In genomic region chr7:44821666-44822448, GRCm38 (mm10) we compare ENCODE assay signal across 9 mouse cellular contexts. TPM values are rescaled to one million over a fixed set of nuclear protein-coding genes. Genes with fewer than 3 reads are reported as not detected.
DNase-seq lines count a peak whose midpoint lies in the region; ATAC-seq and TF ChIP-seq lines count a peak whose summit lies in the region.
"Had no signal": no experiment of that assay in that cellular context is flagged by ENCODE, and none has a peak within 500 bp of the region (broad histone marks: within the 10 kb centered on the region; RNA-seq: fewer than 3 reads in every experiment).

No protein-coding gene starts in this region.

- H3K9ac ChIP-seq in lung, postnatal 0 days (replicated peaks; ENCODE audit: low read depth), result no peak overlapping the region
- peak overlapping the region; percentile 43; the same call in 1 of the 2 replicates for H3K9ac ChIP-seq in ES-Bruce4 (ENCODE audit: low read depth, poor library complexity, severe bottlenecking)
- H3K9ac ChIP-seq in liver, embryonic 11.5 days (ENCODE audit: low read depth, low read length), result no peak overlapping the region

- H3K36me3 ChIP-seq in lung, postnatal 0 days (ENCODE audit: insufficient read depth, low read length), result no peaks in the 10 kb centered on the region
- H3K36me3 ChIP-seq in ES-Bruce4 (ENCODE audit: control insufficient read depth, insufficient read depth, low read length, poor library complexity, severe bottlenecking), result peaks cover 38% of the 10 kb centered on the region
- H3K36me3 ChIP-seq in liver, embryonic 11.5 days (ENCODE audit: control insufficient read depth, insufficient read depth, low read length), result peaks cover 20% of the 10 kb centered on the region

- no peak overlapping the region for H3K4me3 ChIP-seq in lung, postnatal 0 days (ENCODE audit: low read depth, low read length)
- H3K4me3 ChIP-seq in ES-Bruce4 (ENCODE audit: low read depth, low read length), result no peak overlapping the region
- H3K4me3 ChIP-seq in liver, embryonic 11.5 days (ENCODE audit: low read depth, low read length), result no peak overlapping the region

- no peak overlapping the region for H3K27ac ChIP-seq in lung, postnatal 0 days (ENCODE audit: low read length)
- 0 out of 2 replicates have a peak overlapping the region, but pooled peaks have one; percentile 16 for H3K27ac ChIP-seq in ES-Bruce4 (ENCODE audit: insufficient read depth, low read length)
- no peak overlapping the region for H3K27ac ChIP-seq in liver, embryonic 11.5 days (ENCODE audit: low read depth, low read length)

- WGBS in lung, postnatal 0 days, result 74% methylated on average over 7 of the region's 7 CpGs
- WGBS in liver, embryonic 11.5 days, result 70% methylated on average over 7 of the region's 7 CpGs

- H3K4me1 ChIP-seq in lung, postnatal 0 days (ENCODE audit: insufficient read depth, low read depth, low read length), result peaks cover 18% of the 10 kb centered on the region; the same call in 1 of the 2 replicates
- peaks cover 4% of the 10 kb centered on the region for H3K4me1 ChIP-seq in ES-Bruce4 (ENCODE audit: control insufficient read depth, insufficient read depth, low read length)
- peaks cover 67% of the 10 kb centered on the region for H3K4me1 ChIP-seq in liver, embryonic 11.5 days (replicated peaks; ENCODE audit: control insufficient read depth, insufficient read depth, low read length)

- DNase-seq in heart, adult 11 months, result peak; percentile 77
- no peak for DNase-seq in heart, adult 9 months (ENCODE audit: low spot score in 2 of 2)
- no peak for DNase-seq in lung, postnatal 0 days (ENCODE audit: low spot score)
- DNase-seq in lung, postnatal 25 days (ENCODE audit: low spot score), result no peak
- peak; percentile 28 for DNase-seq in liver, embryonic 11.5 days (ENCODE audit: low spot score)
- no peak for DNase-seq in embryo, embryonic 9.5 days (ENCODE audit: extremely low spot score)
- DNase-seq in ovary, postnatal 14 days (ENCODE audit: low spot score), result no peak
- DNase-seq: thymus, adult 2 months had no signal

- peak; percentile 28; the same call in 1 of the 2 replicates for TF ChIP-seq CTCF in lung, postnatal 0 days (IDR thresholded peaks at IDR 0.05)
- peak; percentile 30 for TF ChIP-seq CTCF in ES-Bruce4 (IDR thresholded peaks at IDR 0.05; ENCODE audit: low read depth, low read length)

- no peak for TF ChIP-seq EP300 in lung, postnatal 0 days (IDR thresholded peaks at IDR 0.05)
- TF ChIP-seq EP300 in ES-Bruce4 (IDR thresholded peaks at IDR 0.05; ENCODE audit: insufficient read depth, low read depth, low read length), result no peak

- TF ChIP-seq POLR2A in ES-Bruce4 (IDR thresholded peaks at IDR 0.05; ENCODE audit: insufficient read depth, low read length), result no peak

- H3K27me3 ChIP-seq in lung, postnatal 0 days (replicated peaks; ENCODE audit: insufficient read depth, low read length), result no peaks in the 10 kb centered on the region
- H3K27me3 ChIP-seq in ES-Bruce4 (ENCODE audit: control insufficient read depth, insufficient read depth, low read length, poor library complexity, severe bottlenecking), result no peaks in the 10 kb centered on the region
- H3K27me3 ChIP-seq in liver, embryonic 11.5 days (replicated peaks; ENCODE audit: control insufficient read depth, insufficient read depth, low read length), result no peaks in the 10 kb centered on the region

- no peak overlapping the region for H3K4me2 ChIP-seq in lung, postnatal 0 days (replicated peaks; ENCODE audit: low read depth, low read length)
- no peak overlapping the region; the same call in 1 of the 2 replicates for H3K4me2 ChIP-seq in liver, embryonic 11.5 days

- H3K9me3 ChIP-seq in lung, postnatal 0 days (ENCODE audit: low read length), result no peaks in the 10 kb centered on the region
- no peaks in the 10 kb centered on the region for H3K9me3 ChIP-seq in ES-Bruce4 (replicated peaks; ENCODE audit: control insufficient read depth, insufficient read depth, low read length, poor library complexity, severe bottlenecking)
- no peaks in the 10 kb centered on the region for H3K9me3 ChIP-seq in liver, embryonic 11.5 days (ENCODE audit: control insufficient read depth, low read length)

- ATAC-seq in lung, postnatal 0 days, result no peak
- no peak for ATAC-seq in liver, embryonic 11.5 days (replicated peaks; ENCODE audit: low FRiP score)

RNA-seq across cellular contexts. Expression of gene Atf5, which starts 5.4 kb away (rescaled TPM):
- polyA plus RNA-seq in lung, postnatal 0 days (2015; fragmentation: Nextera tagmentation; extraction: Ambion mirVana), result 6.0 and 6.1 TPM in 2 replicates
- 9.6 and 14.6 TPM in 2 replicates for polyA plus RNA-seq in ES-Bruce4 (2011; ENCODE audit: insufficient read depth, insufficient read length, low read depth, missing spikeins)
- 3.9 and 4.2 TPM in 2 replicates for polyA plus RNA-seq in liver, embryonic 11.5 days (2014; fragmentation: Nextera tagmentation; extraction: Ambion mirVana)

RNA-seq across cellular contexts. Expression of gene Il4i1, which starts 5.7 kb away (rescaled TPM):
- 1.9 and 2.3 TPM in 2 replicates for polyA plus RNA-seq in lung, postnatal 0 days (2015; fragmentation: Nextera tagmentation; extraction: Ambion mirVana)
- polyA plus RNA-seq in ES-Bruce4 (2011; ENCODE audit: insufficient read depth, insufficient read length, low read depth, missing spikeins), result 4.7 and 6.4 TPM in 2 replicates
- polyA plus RNA-seq in liver, embryonic 11.5 days (2014; fragmentation: Nextera tagmentation; extraction: Ambion mirVana), result 1.3 and 2.9 TPM in 2 replicates

RNA-seq across cellular contexts. Expression of gene Nup62, which starts 6.0 kb away (rescaled TPM):
- polyA plus RNA-seq in lung, postnatal 0 days (2015; fragmentation: Nextera tagmentation; extraction: Ambion mirVana), result 22.7 and 23.8 TPM in 2 replicates
- polyA plus RNA-seq in ES-Bruce4 (2011; ENCODE audit: insufficient read depth, insufficient read length, low read depth, missing spikeins), result 90.6 and 109 TPM in 2 replicates
- 85.7 and 91.4 TPM in 2 replicates for polyA plus RNA-seq in liver, embryonic 11.5 days (2014; fragmentation: Nextera tagmentation; extraction: Ambion mirVana)

RNA-seq across cellular contexts. Expression of gene Akt1s1, which starts 26.9 kb away (rescaled TPM):
- 84.0 and 89.4 TPM in 2 replicates for polyA plus RNA-seq in lung, postnatal 0 days (2015; fragmentation: Nextera tagmentation; extraction: Ambion mirVana)
- 38.1 and 38.3 TPM in 2 replicates for polyA plus RNA-seq in ES-Bruce4 (2011; ENCODE audit: insufficient read depth, insufficient read length, low read depth, missing spikeins)
- 46.5 and 53.9 TPM in 2 replicates for polyA plus RNA-seq in liver, embryonic 11.5 days (2014; fragmentation: Nextera tagmentation; extraction: Ambion mirVana)

RNA-seq across cellular contexts. Expression of gene Tbc1d17, which starts 27.0 kb away (rescaled TPM):
- polyA plus RNA-seq in lung, postnatal 0 days (2015; fragmentation: Nextera tagmentation; extraction: Ambion mirVana), result 73.2 and 84.0 TPM in 2 replicates
- polyA plus RNA-seq in ES-Bruce4 (2011; ENCODE audit: insufficient read depth, insufficient read length, low read depth, missing spikeins), result 33.9 and 46.7 TPM in 2 replicates
- 50.5 and 53.3 TPM in 2 replicates for polyA plus RNA-seq in liver, embryonic 11.5 days (2014; fragmentation: Nextera tagmentation; extraction: Ambion mirVana)

Comparison
In these comparisons a context has a peak if more than half of its experiments do, and no peak if none do; other contexts are left out.
1. DNase-seq: peak in heart, adult 11 months (single experiment) and liver, embryonic 11.5 days (single experiment); none in heart, adult 9 months (0 of 2), lung, postnatal 0 days (single experiment), lung, postnatal 25 days (single experiment), embryo, embryonic 9.5 days (single experiment) and ovary, postnatal 14 days (single experiment).